Mouse (Mus musculus): Measurements from ENCODE around the gene Pigc. TPM values are rescaled to one million over a fixed set of nuclear protein-coding genes. Genes with fewer than 3 reads are reported as not detected.

Gene Pigc
- polyA plus RNA-seq, 2 experiments = 6.5 to 9.2 TPM

- TF ChIP-seq EP300 (IDR thresholded peaks at IDR 0.05; ENCODE audit: low read depth) = no peak
- no peak for TF ChIP-seq CTCF (IDR thresholded peaks at IDR 0.05; ENCODE audit: low read depth)
- ATAC-seq (ENCODE audit: insufficient read depth) (no peak), DNase-seq (ENCODE audit: low read depth in 3 of 3, low spot score in 3 of 3) (no peak)
- H3K27ac ChIP-seq = no peak overlapping the region
- H3K4me1 ChIP-seq (replicated peaks; ENCODE audit: control insufficient read depth in 2 of 2, insufficient read depth in 2 of 2, low read length in 1 of 2) = 0 out of 4 replicates have a peak, but pooled peaks cover 0 to 2% of the 10 kb centered on the region in 2 experiments
- H3K4me2 ChIP-seq (ENCODE audit: low read depth) = no peak overlapping the region
- H3K9ac ChIP-seq (replicated peaks) = no peak overlapping the region
- no peaks in the 10 kb centered on the region for H3K9me3 ChIP-seq (ENCODE audit: control insufficient read depth, low read length)
- WGBS (ENCODE audit: insufficient replicate concordance) = 76% methylated on average over 11 of the region's 11 CpGs
- H3K36me3 ChIP-seq (replicated peaks; ENCODE audit: control insufficient read depth, insufficient read depth, low read depth) = no peaks in the 10 kb centered on the region
- H3K4me3 ChIP-seq (ENCODE audit: insufficient read depth in 1 of 2, low read depth in 2 of 2, low read length in 2 of 2) = no peak overlapping the region
- no peaks in the 10 kb centered on the region for H3K27me3 ChIP-seq (ENCODE audit: control insufficient read depth, insufficient read depth, low read length)
Measured at GRCm38 (mm10) chr1:161991846-161992245, 22.9 kb downstream of the Pigc start.

GRCm38 (mm10) chr1:161992389-161992788 lies 23.4 kb downstream of the Pigc start:
- H3K27ac ChIP-seq = no peak overlapping the region
- H3K9ac ChIP-seq (replicated peaks) = no peak overlapping the region
- ATAC-seq (ENCODE audit: insufficient read depth) = no peak
- 0 out of 4 replicates have a peak, but pooled peaks cover 0 to 2% of the 10 kb centered on the region in 2 experiments for H3K4me1 ChIP-seq (replicated peaks; ENCODE audit: control insufficient read depth in 2 of 2, insufficient read depth in 2 of 2, low read length in 1 of 2)
- no peak overlapping the region for H3K4me2 ChIP-seq (ENCODE audit: low read depth)
- WGBS (ENCODE audit: insufficient replicate concordance) = 40% methylated on average over 7 of the region's 7 CpGs
- H3K36me3 ChIP-seq (replicated peaks; ENCODE audit: control insufficient read depth, insufficient read depth, low read depth) = no peaks in the 10 kb centered on the region
- H3K9me3 ChIP-seq (ENCODE audit: control insufficient read depth, low read length) = no peaks in the 10 kb centered on the region
- no peak overlapping the region for H3K4me3 ChIP-seq (ENCODE audit: insufficient read depth in 1 of 2, low read depth in 2 of 2, low read length in 2 of 2)
- no peak for DNase-seq (ENCODE audit: low read depth in 3 of 3, low spot score in 3 of 3)
- no peaks in the 10 kb centered on the region for H3K27me3 ChIP-seq (ENCODE audit: control insufficient read depth, insufficient read depth, low read length)
- TF ChIP-seq CTCF (IDR thresholded peaks at IDR 0.05; ENCODE audit: low read depth) = no peak
- TF ChIP-seq EP300 (IDR thresholded peaks at IDR 0.05; ENCODE audit: low read depth) = no peak

- Histone ChIP-seq H3K9me3 (ENCODE audit: control insufficient read depth, low read length) (no peaks in the 10 kb centered on the region), H3K9ac (replicated peaks) (no peak overlapping the region), H3K4me3 (ENCODE audit: insufficient read depth in 1 of 2, low read depth in 2 of 2, low read length in 2 of 2) (no peak overlapping the region), H3K4me1 (replicated peaks; ENCODE audit: control insufficient read depth in 2 of 2, insufficient read depth in 2 of 2, low read length in 1 of 2) (0 out of 4 replicates have a peak, but pooled peaks cover 0 to 4% of the 10 kb centered on the region in 2 experiments), H3K4me2 (ENCODE audit: low read depth) (no peak overlapping the region), H3K36me3 (replicated peaks; ENCODE audit: control insufficient read depth, insufficient read depth, low read depth) (no peaks in the 10 kb centered on the region), H3K27ac (no peak overlapping the region), H3K27me3 (ENCODE audit: control insufficient read depth, insufficient read depth, low read length) (no peaks in the 10 kb centered on the region)
- WGBS (ENCODE audit: insufficient replicate concordance) = 25% methylated on average over 4 of the region's 4 CpGs
- ATAC-seq (ENCODE audit: insufficient read depth) (no peak), DNase-seq (ENCODE audit: low read depth in 3 of 3, low spot score in 3 of 3) (no peak)
- TF ChIP-seq CTCF (IDR thresholded peaks at IDR 0.05; ENCODE audit: low read depth) (no peak), EP300 (IDR thresholded peaks at IDR 0.05; ENCODE audit: low read depth) (no peak)
Measured at GRCm38 (mm10) chr1:161998781-161999180, 29.8 kb downstream of the Pigc start.

GRCm38 (mm10) chr1:161999338-161999737 lies 30.4 kb downstream of the Pigc start:
- peaks cover 0 to 7% of the 10 kb centered on the region in 2 experiments; a peak in 1 of 4 replicates for H3K4me1 ChIP-seq (replicated peaks; ENCODE audit: control insufficient read depth in 2 of 2, insufficient read depth in 2 of 2, low read length in 1 of 2)
- H3K27me3 ChIP-seq (ENCODE audit: control insufficient read depth, insufficient read depth, low read length) = no peaks in the 10 kb centered on the region
- WGBS (ENCODE audit: insufficient replicate concordance) = 23% methylated on average over 5 of the region's 5 CpGs
- no peak overlapping the region for H3K4me2 ChIP-seq (ENCODE audit: low read depth)
- no peak overlapping the region for H3K9ac ChIP-seq (replicated peaks)
- no peaks in the 10 kb centered on the region for H3K36me3 ChIP-seq (replicated peaks; ENCODE audit: control insufficient read depth, insufficient read depth, low read depth)
- DNase-seq (ENCODE audit: low read depth in 3 of 3, low spot score in 3 of 3) = no peak
- TF ChIP-seq EP300 (IDR thresholded peaks at IDR 0.05; ENCODE audit: low read depth) = no peak
- TF ChIP-seq CTCF (IDR thresholded peaks at IDR 0.05; ENCODE audit: low read depth) = no peak
- H3K27ac ChIP-seq = no peak overlapping the region
- no peak overlapping the region for H3K4me3 ChIP-seq (ENCODE audit: insufficient read depth in 1 of 2, low read depth in 2 of 2, low read length in 2 of 2)
- no peaks in the 10 kb centered on the region for H3K9me3 ChIP-seq (ENCODE audit: control insufficient read depth, low read length)
- ATAC-seq (ENCODE audit: insufficient read depth) = no peak

- ATAC-seq (ENCODE audit: insufficient read depth) = no peak
- H3K27ac ChIP-seq = no peak overlapping the region
Measured at GRCm38 (mm10) chr1:161999882-162000371, 30.9 kb downstream of the Pigc start.

More at GRCm38 (mm10) chr1:161999882-162000371, 30.9 kb downstream of the Pigc start:
- 11% methylated on average over 4 of the region's 4 CpGs for WGBS (ENCODE audit: insufficient replicate concordance)
- no peak for TF ChIP-seq EP300 (IDR thresholded peaks at IDR 0.05; ENCODE audit: low read depth)
- peak; percentile 66 for TF ChIP-seq CTCF (IDR thresholded peaks at IDR 0.05; ENCODE audit: low read depth)
- Histone ChIP-seq H3K9me3 (ENCODE audit: control insufficient read depth, low read length) (no peaks in the 10 kb centered on the region), H3K4me2 (ENCODE audit: low read depth) (peak overlapping the region; percentile 16; the same call in 1 of the 2 replicates), H3K4me1 (replicated peaks; ENCODE audit: control insufficient read depth in 2 of 2, insufficient read depth in 2 of 2, low read length in 1 of 2) (peaks cover 0 to 10% of the 10 kb centered on the region in 2 experiments; a peak in 2 of 4 replicates), H3K36me3 (replicated peaks; ENCODE audit: control insufficient read depth, insufficient read depth, low read depth) (no peaks in the 10 kb centered on the region), H3K9ac (replicated peaks) (no peak overlapping the region), H3K27me3 (ENCODE audit: control insufficient read depth, insufficient read depth, low read length) (no peaks in the 10 kb centered on the region), H3K4me3 (ENCODE audit: insufficient read depth in 1 of 2, low read depth in 2 of 2, low read length in 2 of 2) (no peak overlapping the region)
- peak; percentile 30 to 49 (median 35) for DNase-seq (ENCODE audit: low read depth in 3 of 3, low spot score in 3 of 3)
